Mouse (Mus musculus) adrenal gland, adult 2 months (tissue): ENCODE data around the gene Ugt1a9. TPM values are rescaled to one million over a fixed set of nuclear protein-coding genes. Genes with fewer than 3 reads are reported as not detected.
"Not testable (repeated sequence)": the region's sequence is repeated elsewhere in the genome, so short reads cannot be mapped to it uniquely, and the experiment has no call there.

Experiments used
- DNase-seq: peaks from one replicate; pipeline ENCODE4 v3.0.0; 2021
- long read RNA-seq: library from polyadenylated mRNA; stranded (forward); transcript quantifications from one replicate; pipeline ENCODE4 v2.0.0, GENCODE M21; 2021
- polyA plus RNA-seq: library from polyadenylated mRNA; depleted of rRNA; stranded (reverse); fragments of >200 nt; gene quantifications from 2 replicates; pipeline ENCODE4 v1.2.3, GENCODE M21; 2012; rRNA removed
- total RNA-seq, 2 experiments: library from RNA; stranded (reverse); gene quantifications; 2 replicates each; pipeline ENCODE4 v1.2.3; 2021

The Ugt1a9 gene
- total RNA-seq (under 1 TPM; 0.14 to 0.61 TPM), polyA plus RNA-seq (not detected in 2 replicates)
- long read RNA-seq, result 0 reads

DNA sequence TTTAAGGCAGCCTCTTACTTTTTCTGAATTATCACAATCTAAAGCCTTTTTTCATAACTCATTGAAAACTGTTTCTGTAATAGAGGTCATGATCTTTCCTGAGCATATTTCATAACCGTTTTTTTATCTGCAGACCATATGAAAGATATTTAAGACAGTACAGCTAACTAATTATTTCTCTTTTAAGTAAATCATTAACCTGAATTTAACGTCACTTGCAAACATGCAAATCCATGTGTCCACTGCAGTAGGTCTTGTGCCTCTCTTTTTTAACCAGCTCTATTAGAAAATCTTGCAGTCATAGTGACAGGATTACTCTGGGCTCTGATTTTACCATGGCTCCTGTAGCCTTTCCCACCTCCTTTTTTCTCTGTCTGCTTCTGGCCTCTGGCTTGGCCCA is at the start of gene Ugt1a9:
Gene Ugt1a9 (plus strand): TSS at position 306 of the 400 bp plus-strand sequence.
- no peak for DNase-seq

DNA sequence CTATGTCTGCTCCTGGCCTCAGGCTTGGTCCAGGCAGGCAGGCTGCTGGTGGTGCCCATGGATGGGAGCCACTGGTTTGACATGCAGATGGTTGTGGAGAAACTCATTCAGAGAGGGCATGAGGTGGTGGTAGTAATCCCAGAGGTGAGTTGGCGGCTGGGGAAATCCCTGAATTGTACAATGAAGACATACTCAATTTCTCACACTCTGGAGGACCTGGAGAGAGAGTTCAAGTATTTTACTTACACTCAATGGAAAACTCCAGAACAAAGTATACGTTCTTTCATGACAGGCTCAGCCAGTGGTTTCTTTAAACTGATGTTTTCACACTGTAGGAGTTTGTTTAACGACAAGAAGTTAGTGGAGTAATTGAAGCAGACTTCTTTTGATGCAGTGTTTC is 45.4 kb upstream of the Ugt1a9 start:
- not testable (repeated sequence) for DNase-seq

DNA sequence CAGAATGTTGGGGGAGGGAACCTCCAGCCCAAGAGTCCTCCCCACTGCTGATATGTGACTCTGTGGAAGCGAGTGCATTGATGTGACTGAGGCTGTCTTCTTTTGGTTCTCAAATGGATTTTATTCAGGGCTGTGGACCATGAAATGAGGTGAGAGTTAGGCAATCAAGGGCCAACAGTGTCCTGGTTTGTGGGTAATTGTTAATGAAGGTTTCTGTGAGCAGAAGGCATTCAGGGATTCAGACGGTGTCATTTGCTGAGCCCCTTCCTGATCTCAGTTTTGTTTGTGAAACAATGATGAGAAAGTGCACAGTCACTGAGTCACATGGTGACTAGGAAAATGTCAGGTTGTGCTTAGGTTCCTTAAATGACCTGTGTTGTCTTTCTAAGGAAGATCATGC is 27.6 kb upstream of the Ugt1a9 start:
- DNase-seq, result not testable (repeated sequence)

DNA sequence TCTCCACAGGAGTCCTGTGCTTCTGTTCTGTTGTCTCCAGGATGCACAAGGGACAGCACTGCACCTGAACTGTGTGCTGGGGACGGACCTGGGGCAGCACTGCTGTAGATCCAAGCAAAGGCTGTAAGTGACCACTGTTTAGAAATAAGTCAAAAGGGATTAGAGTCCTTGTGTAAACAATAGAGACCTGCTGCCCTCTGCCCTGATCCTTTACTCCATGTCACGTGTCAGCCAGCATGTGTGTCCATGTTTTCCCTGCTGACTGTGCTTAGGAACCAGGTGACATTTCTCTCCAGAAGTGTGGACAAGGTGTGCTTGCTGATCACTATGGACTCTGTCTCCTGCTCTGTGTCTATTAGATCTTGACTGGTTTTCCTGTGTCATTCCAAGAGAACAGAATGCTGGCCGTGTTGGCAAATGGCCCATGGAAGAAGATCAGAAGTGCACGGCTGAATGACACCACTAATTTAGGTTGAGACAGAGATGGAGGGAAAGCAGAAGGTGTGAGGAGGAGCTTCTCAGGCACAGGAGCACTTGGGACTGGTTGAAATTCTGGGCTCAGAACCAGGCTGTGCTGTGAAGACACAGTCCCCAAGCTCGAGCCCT is 25.7 kb upstream of the Ugt1a9 start:
- DNase-seq, result not testable (repeated sequence)

DNA sequence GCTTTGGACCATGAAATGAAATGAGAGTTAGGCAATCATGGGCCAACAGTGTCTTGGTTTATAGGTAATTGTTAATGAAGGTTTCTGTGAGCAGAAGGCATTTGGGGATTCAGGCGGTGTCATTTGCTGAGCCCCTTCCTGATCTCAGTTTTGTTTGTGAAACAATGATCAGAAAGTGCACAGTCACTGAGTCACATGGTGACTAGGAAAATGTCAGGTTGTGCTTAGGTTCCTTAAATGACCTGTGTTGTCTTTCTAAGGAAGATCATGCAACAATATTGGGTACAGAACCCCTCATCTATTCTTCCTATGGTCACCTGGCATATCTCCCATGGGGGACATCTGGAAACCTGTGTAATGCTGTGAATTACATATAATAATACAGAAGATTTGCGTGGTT is 23.2 kb upstream of the Ugt1a9 start:
- DNase-seq, result not testable (repeated sequence)

DNA sequence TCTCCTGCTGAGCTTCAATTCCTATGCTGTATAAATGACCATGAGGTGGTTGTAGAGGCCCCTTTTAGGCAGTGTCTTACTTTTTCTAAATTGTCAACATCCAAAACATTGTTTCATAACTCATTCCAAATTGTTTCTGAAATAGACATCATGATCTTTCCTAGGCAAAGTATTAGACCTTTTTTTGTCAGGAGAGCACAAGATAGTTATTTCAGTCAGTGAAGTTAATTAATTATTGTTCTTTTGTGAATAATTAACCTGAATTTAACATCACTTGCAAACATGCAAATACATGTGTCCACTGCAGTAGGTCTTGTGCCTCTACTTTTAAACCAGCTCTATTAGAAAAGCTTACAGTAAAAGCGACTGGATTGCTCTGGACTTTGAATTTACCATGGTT is 15.5 kb upstream of the Ugt1a9 start, which contains the start of gene Ugt1a10:
Gene Ugt1a10 (plus strand): TSS at position 301 of the 400 bp plus-strand sequence.
- no peak for DNase-seq

DNA sequence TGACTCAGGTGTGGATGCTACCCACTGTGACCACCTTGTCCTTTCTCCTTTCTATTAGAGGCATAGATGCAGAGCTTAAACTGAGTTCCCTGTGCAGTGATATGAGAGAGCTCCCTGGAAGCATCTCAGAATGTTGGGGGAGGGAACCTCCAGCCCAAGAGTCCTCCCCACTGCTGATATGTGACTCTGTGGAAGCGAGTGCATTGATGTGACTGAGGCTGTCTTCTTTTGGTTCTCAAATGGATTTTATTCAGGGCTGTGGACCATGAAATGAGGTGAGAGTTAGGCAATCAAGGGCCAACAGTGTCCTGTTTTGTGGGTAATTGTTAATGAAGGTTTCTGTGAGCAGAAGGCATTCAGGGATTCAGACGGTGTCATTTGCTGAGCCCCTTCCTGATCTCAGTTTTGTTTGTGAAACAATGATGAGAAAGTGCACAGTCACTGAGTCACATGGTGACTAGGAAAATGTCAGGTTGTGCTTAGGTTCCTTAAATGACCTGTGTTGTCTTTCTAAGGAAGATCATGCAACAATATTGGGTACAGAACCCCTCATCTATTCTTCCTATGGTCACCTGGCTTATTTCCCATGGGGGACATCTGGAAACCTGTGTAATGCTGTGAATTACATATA is 4.0 kb upstream of the Ugt1a9 start:
- DNase-seq, result not testable (repeated sequence)

DNA sequence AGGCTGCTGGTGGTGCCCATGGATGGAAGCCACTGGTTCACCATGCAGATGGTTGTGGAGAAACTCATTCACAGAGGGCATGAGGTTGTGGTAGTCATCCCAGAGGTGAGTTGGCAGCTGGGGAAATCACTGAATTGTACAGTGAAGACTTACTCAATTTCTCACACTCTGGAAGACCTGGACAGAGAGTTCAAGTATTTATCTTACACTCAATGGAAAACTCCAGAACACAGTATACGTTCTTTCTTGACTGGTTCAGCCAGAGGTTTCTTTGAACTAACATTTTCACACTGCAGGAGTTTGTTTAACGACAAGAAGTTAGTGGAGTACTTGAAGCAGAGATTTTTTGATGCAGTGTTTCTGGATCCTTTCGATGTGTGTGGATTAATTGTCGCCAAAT is 302 bp downstream of the Ugt1a9 start:
- no peak for DNase-seq

DNA sequence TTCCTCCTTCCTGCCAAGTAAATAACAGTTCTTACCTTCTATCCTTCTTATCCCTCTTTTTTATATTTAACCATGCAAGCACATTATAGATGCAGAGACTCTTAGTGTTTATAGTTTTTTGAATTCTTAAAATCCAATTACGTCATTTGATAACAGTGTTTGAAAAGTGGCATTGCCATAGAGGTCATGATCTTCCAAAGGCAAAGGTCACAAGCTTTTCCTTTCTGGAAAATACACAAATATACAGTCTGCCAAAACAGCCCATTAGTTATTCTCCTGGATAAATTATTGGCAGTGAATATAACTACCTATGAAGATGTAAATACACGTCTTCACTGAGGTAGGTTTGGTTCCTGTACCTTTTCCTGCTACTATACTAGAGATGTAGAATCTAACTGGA is 3.9 kb downstream of the Ugt1a9 start:
- DNase-seq, result no peak

DNA sequence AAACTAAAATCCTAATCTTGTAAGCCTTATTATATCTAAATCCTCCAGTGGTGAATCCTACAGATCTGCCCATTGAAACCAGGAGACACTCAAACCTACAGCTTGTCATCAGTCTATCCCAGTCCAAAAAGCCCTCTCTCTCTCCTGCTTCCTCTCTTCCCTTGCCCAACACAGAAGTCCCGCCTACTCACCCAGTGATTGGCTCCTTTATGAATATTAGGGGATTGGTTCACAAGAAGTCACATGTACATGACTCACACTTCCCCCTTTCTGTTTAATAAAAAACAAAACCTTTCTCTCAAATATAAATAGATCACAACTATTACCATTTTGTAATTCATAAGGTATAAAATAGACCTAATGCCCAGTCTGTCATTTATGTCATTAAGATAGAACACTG is 6.5 kb downstream of the Ugt1a9 start:
- no peak for DNase-seq

DNA sequence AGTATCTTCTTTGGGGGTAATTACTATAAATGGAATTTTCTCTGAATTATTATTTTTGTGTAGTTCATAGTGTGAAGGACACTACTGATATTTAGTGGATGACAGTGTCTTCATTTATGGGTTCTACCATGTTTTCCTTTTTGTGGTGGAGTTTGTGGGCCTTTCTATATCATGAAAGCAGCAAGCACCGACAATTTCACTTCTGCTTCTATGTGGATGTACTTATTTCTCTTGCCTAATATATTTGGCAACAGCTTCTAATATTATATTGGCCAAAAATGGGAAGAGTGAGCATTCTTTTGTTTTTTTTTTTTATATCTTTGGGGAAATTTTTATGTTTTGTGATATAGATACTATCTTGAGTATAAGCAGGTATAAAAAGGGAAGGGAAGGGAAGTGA is 11.1 kb downstream of the Ugt1a9 start:
- DNase-seq, result no peak

DNA sequence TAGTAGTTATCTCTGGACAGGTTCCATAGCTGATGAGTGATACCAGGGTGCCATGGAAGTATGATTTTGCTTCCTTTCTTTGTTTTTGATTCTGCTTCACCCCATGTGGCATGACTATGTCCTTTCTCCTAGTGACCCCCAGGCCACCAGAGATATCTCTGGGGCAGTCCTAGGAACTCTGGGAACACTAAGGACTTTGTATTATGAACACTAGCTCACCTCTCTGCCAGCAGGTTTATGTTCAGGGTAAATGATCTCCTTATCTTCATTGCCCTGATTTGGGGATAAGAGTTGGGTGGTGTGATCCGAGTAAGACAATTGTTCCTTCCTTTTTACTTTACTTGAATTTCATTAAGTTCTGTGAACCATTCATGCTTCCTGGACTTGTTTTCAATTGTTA is 15.5 kb downstream of the Ugt1a9 start:
- no peak for DNase-seq

DNA sequence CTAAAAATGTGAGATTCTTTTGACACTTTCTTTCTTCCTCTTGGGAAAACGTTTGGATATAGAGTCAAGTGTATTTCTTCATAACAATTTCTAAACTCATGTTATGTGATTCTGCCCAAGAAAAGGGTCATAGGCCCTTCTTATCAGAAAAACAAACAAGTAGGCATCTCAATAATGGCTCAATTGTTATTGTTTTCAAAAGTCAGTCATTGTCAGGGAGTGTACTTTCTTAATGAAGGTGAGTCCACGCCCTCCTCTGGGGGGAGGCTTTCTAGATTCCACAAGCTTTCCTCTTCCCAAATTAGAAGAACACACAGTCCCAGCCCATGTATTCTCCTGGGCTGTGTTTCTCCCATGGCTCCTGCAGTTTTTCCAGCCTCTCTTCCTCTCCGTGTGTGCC is 16.9 kb downstream of the Ugt1a9 start, which contains the start of gene Ugt1a8:
Gene Ugt1a8 (plus strand): TSS at position 301 of the 400 bp plus-strand sequence.
- DNase-seq, result no peak

DNA sequence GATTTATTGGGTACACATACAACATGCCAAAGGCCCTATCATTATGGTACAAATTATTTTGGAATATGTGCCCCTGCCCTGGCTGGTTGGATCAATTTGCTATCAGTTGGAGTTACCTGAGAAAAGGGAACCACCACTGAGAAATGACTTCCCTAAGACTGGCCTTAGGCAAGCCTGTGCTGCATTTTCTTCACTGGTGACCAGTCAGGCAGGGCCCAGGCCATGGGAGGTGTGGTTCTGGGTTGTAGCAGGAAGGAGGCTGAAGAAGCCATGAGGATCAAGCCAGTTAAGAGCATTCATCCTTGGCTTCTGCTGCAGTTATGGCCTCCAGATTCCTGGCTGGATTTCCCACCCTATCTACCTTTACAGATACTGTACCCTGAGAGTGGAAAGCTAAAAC is 21.7 kb downstream of the Ugt1a9 start:
- DNase-seq, result no peak

DNA sequence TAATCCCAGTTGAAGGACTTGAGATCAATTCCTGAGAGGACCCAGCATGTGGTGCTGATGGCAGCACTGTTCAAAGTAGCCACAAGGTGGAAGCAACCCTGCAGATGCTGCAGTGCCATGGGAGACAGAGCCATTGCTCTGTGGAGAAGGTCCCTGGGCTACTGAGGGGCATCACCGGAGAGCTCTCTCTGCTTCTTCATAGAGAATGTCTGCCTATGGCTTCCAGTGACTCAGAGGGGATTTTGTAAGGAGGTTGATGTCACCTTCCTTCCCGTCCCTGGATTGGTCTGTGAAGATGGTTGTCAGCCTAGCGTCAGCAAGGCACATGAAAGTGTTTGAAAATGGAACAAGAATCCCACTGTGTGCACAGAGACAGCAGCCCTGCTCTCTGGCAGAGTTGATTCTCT is 23.7 kb downstream of the Ugt1a9 start:
- DNase-seq, result not testable (repeated sequence)

DNA sequence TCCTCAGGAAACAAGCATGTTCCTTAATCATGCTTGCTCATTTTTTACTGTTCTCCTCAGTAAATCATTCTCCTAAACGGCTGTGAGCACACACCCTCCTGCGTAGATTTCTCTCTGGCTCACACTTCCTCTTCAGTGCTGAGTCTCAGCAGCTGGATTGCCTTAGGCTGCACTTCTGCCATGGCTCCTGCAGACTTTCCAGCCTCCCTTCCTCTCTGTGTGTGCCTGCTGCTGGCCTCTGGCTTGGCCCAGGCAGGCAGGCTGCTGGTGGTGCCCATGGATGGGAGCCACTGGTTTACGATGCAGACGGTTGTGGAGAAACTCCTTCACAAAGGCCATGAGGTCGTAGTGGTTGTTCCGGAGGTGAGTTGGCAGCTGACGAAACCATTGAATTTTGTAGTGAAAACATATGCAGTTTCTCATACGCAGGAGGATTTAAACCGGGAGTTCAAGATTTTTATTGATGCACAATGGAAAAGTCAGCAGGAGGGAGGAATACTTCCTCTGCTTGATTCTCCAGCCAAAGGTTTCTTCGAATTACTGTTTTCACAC is 24.4 kb downstream of the Ugt1a9 start, which contains the start of gene Ugt1a7c:
Gene Ugt1a7c (plus strand): TSS at position 122 of the 552 bp plus-strand sequence.
- DNase-seq, result no peak

DNA sequence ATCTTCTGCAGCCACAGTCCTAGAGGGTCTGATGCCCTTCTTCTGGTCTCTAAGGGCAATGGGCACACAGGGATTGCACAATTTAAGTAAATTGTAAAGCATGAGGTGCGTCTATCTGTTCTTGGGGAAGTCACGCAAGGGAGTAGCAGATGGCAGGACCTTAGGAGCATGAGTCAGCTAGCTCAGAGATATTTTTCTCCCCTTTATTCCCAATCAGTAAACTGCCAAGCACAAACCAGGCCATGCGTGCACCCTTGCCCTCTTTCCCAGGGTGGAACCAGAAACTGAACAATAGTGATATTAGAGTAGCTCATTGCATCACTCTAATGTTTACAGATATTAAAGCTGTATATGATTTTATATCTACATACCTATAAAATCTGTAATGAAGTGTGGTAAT is 27.9 kb downstream of the Ugt1a9 start:
- not testable (repeated sequence) for DNase-seq

DNA sequence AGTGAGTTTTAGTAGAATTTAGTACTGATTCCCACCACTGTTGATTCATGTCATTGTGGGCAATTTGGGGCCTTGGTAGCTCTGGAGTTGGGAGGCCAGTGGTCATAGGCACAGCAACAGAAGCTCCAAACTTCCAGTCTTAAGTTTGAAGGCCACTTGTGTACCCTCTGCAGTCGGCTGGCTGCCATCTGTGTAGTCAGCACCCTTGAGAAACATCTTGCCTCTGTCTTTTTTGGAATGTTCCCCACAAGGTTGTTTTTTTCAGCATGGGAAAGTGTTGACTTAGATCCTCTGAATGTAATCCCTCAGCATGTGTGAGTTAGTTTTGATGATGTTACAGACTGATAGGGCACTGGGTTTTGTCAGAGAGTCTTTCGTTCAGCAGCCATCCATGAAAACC is 29.1 kb downstream of the Ugt1a9 start:
- peak; percentile 29 for DNase-seq

DNA sequence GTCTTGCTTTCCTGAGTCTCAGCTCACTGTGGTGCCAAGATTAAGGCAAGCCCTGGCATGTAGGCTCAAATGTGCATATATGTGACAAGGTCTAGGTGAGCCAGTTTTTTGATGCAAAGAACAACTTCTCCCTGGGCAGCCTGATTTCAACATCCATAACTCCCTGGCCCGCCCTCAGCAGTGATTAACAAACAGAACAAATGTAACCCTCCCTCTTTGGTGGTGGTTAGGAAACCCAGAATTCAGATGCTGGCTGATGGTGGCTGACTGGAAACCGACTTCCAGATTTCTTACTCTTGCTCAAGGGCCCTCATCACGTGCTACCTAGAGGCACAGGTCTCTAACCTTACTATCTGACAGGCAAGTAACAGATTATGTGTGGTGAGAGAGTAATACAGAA is 32.4 kb downstream of the Ugt1a9 start, which contains the start of gene Ugt1a6b:
Gene Ugt1a6b (plus strand): TSS at position 234 of the 400 bp plus-strand sequence.
- peak; percentile 14 for DNase-seq

DNA sequence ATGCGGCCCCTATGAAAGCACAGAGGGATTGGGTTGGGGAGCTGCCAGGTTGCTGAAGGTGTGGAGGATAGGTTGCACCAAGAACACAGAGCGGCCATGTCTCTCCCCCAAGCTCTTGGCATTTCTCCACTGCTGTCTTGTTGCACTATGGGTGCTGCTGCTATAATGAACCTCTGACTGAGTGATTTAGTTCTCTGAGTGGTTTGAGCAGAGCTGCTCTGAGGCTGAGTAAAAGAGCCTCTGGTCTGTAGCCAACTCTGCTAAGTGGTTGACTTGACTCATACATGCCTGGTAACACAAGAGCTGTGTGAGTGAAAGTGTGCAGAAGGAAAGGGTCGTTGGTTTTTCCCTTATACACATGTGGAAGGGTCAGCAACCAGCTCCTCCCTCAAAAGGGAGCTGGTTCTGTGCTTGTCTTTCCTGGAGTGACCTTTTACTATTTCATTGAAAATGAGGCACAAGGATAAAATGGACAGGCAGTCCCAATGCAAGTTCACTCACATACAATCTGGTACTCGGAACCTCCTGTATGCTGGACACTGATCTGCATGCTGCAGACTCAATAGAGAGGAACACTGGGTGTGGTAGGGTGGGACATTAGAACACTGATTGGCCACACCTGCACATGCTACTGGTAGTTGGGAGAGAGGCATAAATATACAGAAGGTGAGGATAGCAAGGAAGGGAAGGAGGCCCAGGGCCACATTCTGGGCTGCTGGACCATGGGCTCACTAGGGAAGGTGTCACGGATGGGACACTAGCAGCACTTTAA is 33.3 kb downstream of the Ugt1a9 start:
- peak; percentile 20 for DNase-seq

DNA sequence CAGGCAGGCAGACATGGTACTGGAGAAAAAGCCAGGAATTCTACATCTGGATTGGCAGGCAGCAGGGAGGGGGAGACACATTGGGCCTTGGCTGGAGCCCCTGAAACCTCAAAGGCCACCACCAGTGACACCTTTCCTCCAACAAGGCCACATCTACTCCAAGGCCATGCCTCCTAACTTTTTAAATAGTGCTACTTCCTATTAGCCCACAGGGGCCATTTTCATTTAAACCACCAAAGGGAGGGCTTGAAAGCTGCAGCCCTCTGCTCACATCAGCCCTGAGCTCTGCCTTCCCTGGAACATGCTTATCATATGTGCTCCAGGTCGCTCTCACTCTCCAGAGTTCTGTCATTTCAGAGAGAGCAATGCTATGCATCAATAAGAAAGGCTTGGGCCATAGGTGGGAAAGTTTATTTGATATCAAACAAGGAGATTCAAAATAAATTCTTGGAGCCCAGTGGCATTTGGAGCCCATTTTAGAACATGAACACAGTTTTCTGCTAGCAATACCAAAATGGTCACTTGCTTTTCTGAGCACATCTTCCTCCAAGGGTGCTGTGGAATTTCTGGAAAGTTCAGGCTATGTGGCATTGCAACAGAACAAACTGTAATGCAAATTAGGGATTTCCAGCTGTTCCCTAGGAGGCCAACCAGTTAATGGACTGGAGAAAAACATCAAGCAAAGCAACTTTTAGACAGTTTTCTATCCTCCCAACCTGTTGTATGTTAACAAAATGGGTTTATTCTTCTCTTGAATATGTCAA is 34.2 kb downstream of the Ugt1a9 start:
- peak; percentile 19 for DNase-seq

DNA sequence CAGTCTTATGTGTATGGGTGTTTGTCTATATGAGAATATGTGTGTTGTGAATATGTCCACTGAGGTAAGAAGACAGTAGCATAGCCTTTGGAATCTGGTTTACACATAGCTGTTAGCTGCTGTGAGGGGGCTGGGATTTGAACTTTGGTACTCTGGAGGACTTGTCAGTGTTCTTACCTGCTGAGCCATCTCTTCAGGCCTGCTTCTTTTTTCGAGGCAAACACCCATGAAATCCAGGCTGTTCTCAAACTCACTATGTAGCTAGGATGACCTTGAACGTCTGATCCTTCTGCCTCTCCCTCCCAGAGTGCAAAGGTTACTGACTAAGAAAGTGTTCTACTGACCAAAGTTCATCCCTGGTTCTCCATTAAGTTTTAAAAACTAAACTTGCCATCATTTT is 35.1 kb downstream of the Ugt1a9 start:
- DNase-seq, result no peak
